Mouse (Mus musculus): ENCODE measurements around the gene Per1.
"Not testable (repeated sequence)": the region's sequence is repeated elsewhere in the genome, so short reads cannot be mapped to it uniquely, and the experiment has no call there.

Per1 gene

DNA sequence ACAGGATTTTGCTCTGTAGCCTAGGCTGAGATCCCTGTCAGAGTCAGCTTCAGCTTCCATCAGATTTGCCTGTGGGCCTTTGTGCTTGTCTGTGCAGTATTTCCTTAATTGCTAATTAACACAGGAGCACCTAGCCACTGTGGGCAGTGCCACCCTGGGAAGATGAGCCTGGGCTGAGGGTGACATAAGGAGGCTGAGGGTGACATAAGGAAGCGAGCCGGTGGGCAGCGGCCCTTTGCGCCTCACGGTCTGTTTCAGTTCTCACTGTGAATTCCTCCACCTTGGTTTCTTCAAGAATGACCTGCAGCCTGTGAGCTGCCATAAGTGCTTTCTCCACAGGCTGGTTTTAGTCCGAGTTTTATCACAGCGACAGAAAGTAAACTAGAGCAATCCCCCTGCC lies 13.4 kb upstream of the Per1 start:
- DNase-seq: no peak

DNA sequence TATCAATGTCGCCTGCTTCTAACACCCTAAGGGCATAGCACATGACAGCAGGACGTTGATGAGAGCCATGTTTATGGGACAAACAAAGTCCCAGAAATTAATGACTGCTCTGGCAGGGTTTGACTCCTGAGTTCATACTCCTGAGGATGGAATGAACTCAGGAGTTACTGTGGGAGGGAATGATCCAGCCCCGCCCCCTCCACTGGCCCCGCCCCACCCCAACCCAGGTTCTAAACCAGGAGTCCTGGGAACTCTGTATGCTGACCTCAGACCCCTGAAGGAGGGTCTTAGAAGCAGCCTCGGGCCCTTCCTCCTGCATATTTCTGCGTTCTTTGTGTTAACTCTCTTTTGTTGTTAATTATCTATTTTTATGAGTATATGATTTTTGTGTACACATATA lies 9.4 kb upstream of the Per1 start:
- no peak for DNase-seq

DNA sequence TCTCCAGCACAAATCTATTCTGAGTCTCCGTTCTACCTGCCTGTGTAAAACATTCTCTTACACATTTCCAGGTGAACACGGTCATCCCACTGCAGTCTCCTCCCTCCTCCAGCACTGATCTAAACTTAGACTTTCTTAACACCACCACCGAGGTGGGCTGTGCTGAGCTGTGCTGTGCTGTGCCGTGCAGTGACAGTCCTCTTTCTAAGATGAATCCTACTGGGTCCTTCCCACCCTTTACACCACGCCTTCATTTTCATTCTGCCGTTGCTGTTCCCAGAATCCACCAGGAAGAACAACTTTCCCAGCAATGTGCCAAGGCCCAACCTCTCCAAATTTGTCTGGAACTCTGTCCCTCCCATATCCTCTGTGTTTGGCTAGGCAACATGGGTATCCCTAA lies 8.6 kb upstream of the Per1 start:
- no peak for DNase-seq

DNA sequence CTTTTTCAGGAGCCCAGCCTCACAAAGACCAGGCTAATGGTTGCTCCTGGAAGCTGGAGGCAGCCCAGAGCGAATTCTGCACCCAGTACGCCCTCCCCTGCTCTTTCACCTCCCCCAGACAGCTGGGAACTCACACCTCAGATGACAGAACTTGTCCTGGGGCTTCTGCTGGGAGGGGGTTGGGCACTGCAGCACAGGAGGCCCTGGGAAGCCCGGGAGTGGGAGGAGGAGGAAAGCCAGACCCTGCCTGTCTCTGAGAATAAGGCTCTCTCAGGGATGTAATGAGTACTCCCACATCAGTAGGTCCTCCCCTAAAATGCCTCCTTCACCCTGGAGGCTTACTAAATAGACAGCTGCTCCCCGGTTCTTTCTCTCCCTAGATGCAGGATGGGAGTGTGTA lies 7.9 kb upstream of the Per1 start:
- no peak for DNase-seq

DNA sequence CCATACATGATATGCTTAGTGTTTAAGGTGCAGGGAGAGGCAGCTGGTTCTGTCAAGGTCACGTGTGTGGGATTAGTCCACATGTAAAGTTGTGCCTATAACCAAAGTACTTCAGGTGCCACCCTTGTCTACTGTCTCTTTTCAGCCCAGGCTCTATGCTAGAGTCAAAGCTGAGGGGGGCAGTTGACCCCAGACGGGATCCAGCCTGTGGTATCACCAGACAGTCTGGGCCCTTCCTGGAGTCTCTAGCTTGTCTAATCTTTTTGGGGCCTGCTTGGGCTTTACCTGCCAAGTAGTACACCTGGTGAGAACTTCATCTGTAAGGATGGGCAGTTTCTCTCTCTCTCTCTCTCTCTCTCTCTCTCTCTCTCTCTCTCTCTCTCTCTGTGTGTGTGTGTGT lies 7.4 kb upstream of the Per1 start:
- DNase-seq: no peak

DNA sequence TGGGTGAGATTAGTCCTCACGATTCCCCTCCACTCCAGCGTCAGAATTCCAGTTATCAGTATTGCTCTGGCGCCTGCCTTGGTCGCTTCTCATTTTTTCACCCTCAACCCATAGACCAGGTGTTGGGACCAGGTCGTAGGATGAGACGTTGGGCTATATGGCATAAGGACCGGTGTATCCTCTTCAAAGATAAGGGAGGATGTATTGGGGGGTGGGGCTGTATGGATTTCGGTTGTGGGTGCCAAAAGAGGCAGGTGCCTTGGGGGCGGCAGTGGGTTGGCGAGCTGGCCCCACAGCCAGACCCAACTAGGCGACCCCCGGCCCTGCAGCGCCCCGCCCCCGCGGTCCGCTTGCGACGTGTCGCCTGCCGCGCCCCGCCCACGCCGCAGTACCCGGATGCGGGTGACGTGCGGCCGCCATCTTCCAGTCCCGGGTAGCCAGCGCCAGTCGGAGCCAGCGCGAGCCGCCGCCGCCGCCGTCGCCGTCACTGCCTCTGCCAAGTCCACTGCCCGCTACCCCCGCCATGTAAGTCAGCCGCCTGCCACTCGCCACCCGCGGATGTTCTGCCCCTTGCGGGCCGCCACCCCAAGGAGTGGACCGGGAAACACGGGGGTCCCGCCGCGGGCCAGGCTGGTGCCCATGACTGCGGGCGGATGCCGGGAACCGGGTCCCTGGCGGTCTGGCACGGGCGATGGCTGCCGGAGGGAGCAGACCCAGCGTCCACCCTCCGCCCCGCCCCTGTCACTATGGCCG lies 6.7 kb upstream of the Per1 start, which contains the start of gene Vamp2:
Vamp2 (plus strand) TSS at position 388 of the 753 bp plus-strand sequence.
- peak; percentile 86 to 91 for DNase-seq

DNA sequence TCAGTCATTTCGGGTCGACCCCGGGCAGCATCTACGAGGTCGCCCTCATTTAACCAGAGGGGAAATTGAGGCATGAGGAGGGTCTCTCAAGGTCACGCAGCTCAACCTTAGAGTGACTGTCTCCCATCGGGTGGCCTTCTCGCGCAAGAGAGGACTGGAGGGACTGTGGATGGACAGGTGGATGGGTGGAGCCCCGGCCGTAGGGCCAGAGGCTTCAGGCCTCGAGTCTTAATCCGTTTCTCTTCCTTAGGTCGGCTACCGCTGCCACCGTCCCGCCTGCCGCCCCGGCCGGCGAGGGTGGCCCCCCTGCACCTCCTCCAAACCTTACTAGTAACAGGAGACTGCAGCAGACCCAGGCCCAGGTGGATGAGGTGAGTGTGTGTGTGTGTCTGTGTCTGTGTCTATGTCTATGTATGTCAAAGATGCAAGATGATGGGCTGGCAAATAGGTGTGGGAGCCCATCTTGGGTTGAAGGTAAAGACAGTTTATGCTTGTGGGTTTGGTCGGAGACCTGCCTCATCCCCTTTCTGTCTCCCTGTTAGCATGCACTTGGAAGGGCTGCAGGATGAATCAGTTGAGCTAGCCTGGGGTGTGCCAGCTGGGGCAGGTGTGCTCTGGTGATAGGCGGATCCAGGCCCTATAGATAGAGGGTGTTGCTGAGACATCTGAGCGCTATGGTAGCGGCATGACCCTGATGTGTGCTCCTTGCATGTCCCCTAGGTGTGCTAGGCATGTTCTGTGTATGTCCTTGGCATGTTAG lies 6.0 kb upstream of the Per1 start:
- DNase-seq: no peak

DNA sequence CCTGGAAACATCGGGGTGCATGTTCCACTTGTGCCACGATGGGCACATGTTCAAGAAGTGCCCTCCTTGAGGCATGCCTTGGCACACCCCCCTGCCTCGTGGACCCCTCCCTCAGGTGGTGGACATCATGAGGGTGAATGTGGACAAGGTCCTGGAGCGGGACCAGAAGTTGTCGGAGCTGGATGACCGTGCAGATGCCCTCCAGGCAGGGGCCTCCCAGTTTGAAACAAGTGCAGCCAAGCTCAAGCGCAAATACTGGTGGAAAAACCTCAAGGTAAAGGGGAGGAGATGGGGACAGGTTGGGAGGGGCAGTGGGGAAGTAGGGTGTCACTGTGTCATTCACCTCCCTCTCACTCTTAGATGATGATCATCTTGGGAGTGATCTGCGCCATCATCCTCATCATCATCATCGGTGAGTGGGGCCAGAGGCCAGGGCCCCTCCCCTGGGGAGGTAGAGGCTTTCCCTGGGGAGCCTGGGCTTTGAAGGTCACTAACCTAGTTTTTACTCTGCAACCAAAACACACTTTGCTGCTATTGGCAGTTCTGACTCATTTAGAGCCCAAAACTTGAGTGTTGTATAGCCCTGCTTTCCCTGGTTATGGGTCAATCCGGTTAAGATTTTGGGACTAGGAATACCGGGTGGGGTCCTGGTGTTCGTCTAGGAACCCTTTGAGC lies 5.3 kb upstream of the Per1 start:
- DNase-seq: no peak

DNA sequence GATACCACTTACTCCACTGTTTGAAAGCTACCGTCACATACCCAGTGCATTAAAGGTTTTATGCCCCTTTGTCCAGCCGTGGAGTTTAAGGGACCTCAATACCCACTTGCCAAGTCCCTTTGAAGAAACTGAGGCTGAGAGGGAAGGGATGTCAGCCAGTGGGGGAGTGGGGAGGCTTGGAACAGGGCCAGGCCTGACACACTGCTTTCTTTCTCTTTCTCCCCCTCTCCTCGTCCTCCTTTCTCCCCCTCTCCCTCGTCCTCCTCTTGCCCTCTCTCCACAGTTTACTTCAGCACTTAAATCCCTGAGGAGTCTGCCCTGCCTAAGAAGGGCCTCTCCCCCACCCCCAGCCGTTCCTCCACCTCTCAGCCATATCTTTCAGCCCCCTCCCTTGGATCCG lies 4.7 kb upstream of the Per1 start:
- no peak for DNase-seq

DNA sequence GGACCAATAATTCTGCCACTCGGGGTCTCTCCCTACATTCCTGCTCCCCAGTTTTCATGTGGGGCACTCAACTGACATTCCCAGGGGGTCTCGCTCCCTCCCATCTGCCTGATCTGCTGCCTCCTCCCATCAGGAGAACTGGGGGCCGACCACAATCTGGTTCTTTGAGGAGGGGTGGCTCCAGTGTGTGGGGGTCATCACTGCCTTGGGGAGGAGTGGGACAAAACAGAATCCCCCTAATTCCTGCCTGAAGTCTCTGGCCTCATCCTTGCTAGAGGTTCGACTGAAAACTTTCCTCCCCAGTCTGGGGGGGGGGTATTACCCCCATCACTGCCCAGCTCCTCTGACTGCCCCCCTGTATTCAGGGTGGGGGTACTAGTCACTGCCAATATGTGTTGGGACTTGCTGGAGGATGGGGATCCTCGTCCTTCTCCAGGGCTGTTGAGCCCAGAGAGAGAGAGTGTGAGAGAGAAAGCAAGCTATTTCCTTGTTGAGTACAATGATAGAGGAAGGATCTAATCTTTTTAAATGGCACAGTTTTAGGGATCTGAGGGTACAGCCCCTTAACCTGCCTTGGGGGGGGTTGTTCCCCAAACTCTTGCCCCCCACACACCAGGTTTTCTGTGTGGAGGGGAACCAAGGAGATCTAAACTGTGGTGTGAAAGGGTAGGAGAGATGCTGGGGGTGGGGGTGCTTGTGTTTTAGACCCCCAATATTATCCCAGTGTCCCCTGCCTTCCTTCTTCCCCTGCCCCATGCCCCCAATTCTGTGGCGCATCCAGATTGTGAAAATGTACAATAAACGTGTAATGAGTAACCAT lies 3.2 kb upstream of the Per1 start:
- no peak for DNase-seq

DNA sequence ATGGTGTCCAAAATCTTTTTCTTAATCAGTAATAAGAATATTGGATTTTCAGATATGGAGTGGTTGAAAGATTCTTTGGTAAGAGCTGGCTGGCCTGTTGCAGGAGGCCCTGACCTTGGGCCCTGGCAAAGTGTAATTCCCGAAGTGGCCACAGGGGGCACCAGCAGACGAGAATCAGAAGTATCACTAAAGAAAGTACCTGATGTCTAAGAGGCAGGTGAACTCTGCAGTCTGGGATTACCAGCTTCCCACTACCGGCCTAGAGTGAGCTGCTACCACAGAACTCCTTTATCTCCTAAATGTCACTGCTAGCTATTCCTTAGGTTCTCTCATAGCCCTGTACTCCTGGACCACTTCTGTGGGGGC lies 2.6 kb upstream of the Per1 start:
- DNase-seq: peak; percentile 88 to 92

DNA sequence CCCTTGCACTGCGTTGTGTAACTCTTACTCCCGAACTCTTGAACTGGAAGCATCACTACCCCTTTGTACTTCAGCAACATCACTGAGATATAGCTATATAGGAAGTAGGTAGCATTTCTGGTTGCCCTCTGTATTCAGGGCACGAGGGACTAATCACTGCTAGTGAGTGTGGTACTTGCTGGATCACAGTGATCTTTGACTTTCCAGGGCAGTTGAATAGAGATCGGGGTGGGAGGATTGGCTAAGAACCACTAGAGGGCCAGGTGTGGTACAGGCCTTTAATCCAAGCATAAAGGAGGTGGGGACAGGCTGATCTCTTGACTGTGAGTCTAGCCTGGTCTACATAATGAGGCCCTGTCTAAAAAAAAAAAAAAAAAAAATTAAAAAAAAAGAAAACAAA lies 2.1 kb upstream of the Per1 start:
- DNase-seq: no peak

DNA sequence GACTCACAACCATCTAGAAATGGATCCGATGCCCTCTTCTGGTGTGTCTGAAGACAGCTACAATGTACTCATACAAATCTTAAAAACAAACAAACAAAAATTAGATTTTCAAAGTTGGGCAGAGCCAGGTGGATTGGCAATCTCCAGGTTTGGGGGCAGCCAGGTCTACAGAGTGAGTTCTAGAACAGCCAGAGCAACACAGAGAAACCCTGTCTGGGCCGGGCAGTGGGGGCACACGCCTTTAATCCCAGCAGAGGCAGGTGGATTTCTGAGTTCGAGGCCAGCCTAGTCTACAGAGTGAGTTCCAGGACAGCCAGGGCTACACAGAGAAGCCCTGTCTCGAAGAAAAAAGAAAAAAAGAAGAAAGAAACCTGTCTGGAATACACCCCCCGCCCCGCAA lies 1.2 kb upstream of the Per1 start:
- not testable (repeated sequence) for DNase-seq

DNA sequence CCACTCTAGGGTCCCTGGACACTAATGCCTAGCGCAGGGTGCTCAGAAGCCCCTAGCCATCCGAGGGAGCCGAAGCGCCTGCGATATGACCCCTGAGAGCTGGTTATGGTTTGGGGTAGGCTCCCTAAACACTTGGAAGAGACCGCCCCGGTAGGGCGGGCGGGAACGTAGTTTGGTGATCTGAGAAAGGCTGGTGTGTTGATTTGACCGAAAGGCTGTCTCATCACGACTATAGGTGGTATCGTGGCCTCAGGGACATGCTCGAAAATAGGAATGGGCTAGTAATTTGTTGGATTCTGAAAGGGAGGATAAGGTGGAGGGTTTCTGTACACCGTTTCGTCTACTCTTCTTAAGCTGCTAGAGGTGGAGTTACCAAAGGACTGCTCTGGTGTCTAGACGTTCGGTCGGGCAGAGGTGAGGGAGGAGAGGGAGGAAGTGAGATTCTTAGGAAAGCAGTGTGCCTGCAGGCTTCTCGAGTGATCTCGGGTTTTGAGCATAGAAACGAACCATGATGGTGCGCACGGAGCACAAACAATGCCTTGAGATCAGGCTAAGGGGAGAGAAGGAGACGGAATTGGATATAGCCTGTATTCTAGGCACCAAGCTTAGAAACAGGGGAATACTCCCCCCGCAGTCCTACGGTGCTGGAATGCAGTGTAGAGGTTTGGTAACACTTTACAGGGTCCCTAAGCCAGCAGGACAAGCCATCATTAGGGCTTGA lies 654 bp downstream of the Per1 start:
- DNase-seq: peak; percentile 72 to 78

DNA sequence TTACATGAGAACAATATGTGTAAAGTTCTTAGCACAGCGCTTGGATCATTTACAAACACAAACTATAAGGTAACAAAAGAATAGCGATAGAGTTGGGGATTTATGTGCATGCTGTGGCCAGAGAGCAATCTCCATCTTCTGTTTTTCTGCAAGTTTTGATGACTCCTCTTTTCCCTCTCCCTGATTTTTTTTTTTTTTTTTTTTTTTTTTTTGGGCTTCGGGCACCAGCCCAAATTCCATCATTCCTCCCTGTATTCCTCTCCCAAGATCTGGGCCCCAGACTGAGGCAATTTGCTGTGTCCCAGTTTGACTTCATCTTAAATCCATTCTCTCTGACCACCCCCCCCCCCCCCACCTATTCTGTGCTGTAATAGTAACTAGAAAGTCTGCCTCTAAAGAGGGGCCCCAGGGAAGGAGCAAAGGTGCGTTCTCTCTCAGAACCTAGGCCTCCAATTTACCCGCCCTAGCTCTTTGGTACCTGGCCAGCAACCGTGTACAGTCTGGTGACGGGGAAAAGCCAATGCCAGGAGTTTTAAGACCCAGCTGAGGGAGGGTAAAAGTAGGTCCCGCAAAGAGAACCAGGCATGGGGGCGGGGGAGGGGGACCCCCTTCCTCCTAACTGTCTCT lies 1.5 kb downstream of the Per1 start:
- DNase-seq: no peak

DNA sequence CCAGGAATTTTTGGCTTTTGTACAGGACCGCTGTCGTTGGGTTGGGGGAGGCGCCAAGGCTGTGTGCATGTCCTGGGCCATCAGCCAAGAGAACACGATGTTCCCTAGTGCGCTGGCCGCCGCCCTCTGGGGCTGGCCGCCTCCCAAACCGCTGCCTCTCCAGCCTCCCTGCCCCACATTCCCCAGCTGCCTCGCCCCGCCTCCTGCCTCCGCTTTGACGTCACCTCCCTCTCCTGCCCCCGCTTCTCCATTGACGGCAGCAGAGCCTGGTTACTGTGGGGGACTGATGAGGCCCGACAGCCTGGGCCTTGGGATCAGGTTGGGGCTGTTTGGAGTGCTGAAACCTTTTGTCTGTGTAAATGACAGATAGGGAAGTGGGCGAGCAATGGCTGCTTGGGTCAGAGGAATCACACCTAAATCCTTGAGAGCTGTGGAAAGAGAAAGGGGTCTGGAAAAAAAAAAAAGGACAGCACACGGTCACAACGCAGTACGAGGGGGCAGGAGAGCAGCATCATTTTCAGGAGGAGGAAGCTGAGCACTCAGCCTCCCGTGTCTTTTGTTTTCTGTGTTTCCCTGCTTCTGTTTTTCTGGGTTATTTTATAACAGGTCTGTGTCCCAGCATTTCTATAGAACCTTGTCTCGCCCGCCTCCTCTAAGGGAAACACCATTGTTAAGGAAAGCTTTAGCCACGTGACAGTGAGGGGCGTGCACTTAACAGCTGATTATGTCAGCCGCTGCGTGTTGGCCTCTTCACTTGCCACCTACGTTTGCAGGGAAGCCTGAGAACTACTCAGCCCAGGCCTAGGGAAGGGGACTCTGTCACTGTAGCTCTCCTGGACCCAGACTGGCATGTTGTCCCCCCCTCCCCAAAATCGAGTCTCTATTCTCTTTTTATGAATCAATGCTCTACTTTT lies 2.2 kb downstream of the Per1 start:
- peak; percentile 100 for DNase-seq

DNA sequence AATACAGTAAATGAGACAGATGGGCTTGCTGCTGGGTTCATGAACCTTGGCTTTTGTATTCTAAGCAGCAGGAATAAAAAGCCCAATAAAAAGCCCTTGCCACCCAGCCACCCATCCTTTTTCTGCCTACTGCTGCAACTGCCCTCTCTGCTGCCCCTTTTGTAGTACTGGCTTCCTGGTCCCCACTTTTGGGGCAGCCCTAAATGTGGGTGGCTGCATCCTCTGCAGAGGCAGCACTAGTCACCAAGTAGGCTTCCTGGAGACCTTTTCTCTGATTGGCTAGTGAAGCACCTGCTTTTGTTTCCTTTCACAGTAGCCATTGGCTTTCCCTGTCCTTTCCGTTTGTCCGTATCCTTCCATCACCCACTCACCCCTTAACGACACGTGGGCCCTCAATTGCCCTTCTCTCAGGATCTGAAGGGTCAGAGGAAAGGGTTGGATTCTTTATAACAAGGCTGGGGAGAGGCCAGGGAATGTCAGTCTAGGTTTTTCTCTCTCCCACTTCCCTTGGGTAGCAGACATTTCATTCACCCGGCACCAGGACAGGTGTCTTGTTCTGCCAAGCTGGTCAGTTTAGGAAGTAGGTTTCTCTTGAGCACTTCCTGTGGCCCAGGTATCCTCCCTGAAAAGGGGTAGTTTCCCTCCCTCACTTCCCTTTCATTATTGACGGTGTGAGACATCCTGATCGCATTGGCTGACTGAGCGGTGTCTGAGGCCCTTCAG lies 3.2 kb downstream of the Per1 start:
- DNase-seq: no peak

DNA sequence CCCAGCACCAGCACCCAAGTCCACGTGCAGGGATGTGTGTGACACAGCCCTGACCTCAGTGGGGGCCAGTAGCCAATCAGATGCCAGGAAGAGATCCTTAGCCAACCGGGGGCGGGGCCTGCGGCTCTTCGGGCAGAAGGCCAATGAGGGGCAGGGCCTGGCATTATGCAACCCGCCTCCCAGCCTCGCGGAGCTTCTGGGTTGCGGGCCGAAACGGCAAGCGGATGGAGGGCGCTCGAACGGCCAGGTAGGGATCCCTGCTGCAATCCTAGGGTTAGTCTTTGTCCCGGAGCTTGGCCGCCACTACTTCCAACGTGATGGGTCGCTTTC lies 3.7 kb downstream of the Per1 start:
- peak; percentile 98 to 99 for DNase-seq

DNA sequence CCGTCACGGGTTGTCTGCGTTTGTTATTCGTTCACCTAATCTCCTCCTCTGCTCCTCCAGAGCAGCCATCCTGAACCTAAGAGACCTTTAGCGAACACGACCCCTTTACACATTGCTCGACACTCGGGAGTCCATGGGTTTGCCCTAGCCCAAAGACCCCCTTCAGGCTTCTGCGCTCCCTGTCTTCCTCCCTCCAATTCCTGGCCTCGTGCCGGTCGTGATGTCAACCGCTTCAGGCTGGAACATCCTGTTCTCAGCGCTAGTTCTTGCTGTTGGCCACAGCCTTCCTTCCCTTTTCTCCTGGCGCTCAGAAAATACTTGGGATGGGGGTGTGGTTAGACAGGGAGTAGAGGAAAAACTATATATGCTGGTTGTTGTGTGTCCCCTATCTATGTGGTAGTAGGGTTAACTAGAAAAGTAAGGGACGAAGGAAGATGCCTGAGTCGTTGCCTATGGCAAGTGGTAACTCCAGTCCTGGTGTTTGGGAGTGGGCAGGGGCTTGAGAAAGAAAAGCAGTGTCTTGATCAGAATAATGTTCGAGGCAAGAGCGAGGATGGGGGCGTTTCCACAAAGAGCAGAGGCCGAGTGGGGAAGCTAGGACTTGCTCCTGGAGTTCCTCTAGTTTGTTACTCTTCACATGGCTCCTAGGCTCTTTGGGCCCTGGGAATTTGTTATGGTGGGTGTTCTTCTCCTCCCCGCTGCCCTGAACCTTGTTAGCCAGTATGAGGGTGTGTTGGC lies 4.3 kb downstream of the Per1 start:
- peak; percentile 92 to 95 for DNase-seq

Data from lung, adult 18-20 months (tissue).